Mouse (Mus musculus): Measurements from ENCODE around the gene Ccdc180. TPM values are rescaled to one million over a fixed set of nuclear protein-coding genes. Genes with fewer than 3 reads are reported as not detected.

The Ccdc180 gene
- total RNA-seq, 1 experiment, result not detected

DNA sequence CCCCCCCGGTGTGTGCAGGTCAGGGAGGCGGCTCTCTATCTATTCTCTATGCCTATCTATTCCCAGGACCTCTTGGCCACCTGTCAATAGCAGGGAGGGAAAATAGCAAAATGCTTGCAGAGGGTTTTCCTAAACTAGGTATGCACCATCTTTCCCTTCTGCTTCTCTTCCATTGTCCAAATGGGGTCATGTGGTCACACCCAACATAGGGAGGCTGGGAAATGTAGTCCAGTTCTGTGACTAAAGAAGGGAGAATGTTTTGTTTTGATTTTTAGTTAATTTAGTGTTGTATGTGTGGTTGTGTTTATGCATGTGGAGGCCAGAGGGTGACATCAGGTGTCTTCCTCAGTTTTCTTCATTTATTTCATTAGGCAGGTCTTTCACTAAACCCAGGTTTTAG is 18.0 kb upstream of the Ccdc180 start:
- in situ Hi-C loops (cut with MboI; ENCODE audit: low sequenced_read_pairs in 2 of 2, unreplicated experiment in 2 of 2), result no loop called here
- Histone ChIP-seq H3K4me3 (ENCODE audit: insufficient read depth in 1 of 2, low read depth in 1 of 2, low read length in 2 of 2, poor library complexity in 1 of 2, severe bottlenecking in 1 of 2) (no peak overlapping the region), H3K9ac (ENCODE audit: insufficient read depth, low read depth, low read length, poor library complexity, severe bottlenecking) (no peak overlapping the region), H3K9me3 (ENCODE audit: control insufficient read depth, insufficient read depth, low read depth, low read length) (no peaks in the 10 kb centered on the region), H3K36me3 (ENCODE audit: control insufficient read depth, insufficient read depth, low read length, poor library complexity, severe bottlenecking) (no peaks in the 10 kb centered on the region), H3K4me1 (ENCODE audit: control insufficient read depth in 2 of 2, insufficient read depth in 2 of 2, low read length in 2 of 2, poor library complexity in 1 of 2) (peaks cover 0 to 19% of the 10 kb centered on the region in 2 experiments; a peak in 2 of 4 replicates), H3K27ac (ENCODE audit: insufficient read depth, low read depth, low read length, poor library complexity, severe bottlenecking) (no peak overlapping the region)
- TF ChIP-seq HCFC1 (IDR thresholded peaks at IDR 0.05; ENCODE audit: borderline replicate concordance, insufficient read depth, low read length) (peak; percentile 90), MAFK (IDR thresholded peaks at IDR 0.05; ENCODE audit: insufficient read depth, low read depth, low read length) (no peak), CHD2 (IDR thresholded peaks at IDR 0.05; ENCODE audit: low read depth, low read length) (no peak), ZC3H11A (IDR thresholded peaks at IDR 0.05; ENCODE audit: borderline replicate concordance, low read depth, low read length) (no peak)
- DNase-seq (ENCODE audit: low read depth, low spot score), result no peak

DNA sequence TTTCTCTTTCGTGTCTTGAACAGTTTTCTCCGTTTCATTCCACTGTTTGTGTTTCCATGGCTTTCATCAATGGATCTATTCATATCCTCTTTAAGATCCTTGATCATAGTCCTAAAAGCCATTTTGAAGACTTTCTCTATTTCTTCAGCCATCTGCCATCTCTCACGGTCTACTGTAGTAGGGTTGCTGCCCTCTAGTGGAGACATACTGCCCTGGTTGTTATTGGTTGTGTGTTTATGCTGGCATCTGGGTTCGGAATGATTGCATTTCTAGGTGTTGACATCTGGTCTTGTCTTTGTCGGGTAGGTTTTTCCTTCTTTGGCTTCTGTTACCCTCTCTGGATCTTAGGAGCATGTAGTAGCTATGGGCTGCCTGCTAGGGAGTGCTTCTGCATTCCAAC is 11.2 kb upstream of the Ccdc180 start:
- TF ChIP-seq HCFC1 (IDR thresholded peaks at IDR 0.05; ENCODE audit: borderline replicate concordance, insufficient read depth, low read length) (no peak), CHD2 (IDR thresholded peaks at IDR 0.05; ENCODE audit: low read depth, low read length) (no peak), ZNF384 (IDR thresholded peaks at IDR 0.05; ENCODE audit: low read depth, low read length) (no peak), ZC3H11A (IDR thresholded peaks at IDR 0.05; ENCODE audit: borderline replicate concordance, low read depth, low read length) (no peak), MAFK (IDR thresholded peaks at IDR 0.05; ENCODE audit: insufficient read depth, low read depth, low read length) (no peak)
- DNase-seq (ENCODE audit: low read depth, low spot score), result peak; percentile 54
- in situ Hi-C loops (cut with MboI; ENCODE audit: low sequenced_read_pairs in 2 of 2, unreplicated experiment in 2 of 2), result no loop called here
- H3K9ac ChIP-seq (ENCODE audit: insufficient read depth, low read depth, low read length, poor library complexity, severe bottlenecking), result no peak overlapping the region
- no peak overlapping the region for H3K27ac ChIP-seq (ENCODE audit: insufficient read depth, low read depth, low read length, poor library complexity, severe bottlenecking)
- no peak overlapping the region for H3K4me3 ChIP-seq (ENCODE audit: insufficient read depth in 1 of 2, low read depth in 1 of 2, low read length in 2 of 2, poor library complexity in 1 of 2, severe bottlenecking in 1 of 2)
- no peaks in the 10 kb centered on the region for H3K4me1 ChIP-seq (ENCODE audit: control insufficient read depth in 2 of 2, insufficient read depth in 2 of 2, low read length in 2 of 2, poor library complexity in 1 of 2)
- H3K9me3 ChIP-seq (ENCODE audit: control insufficient read depth, insufficient read depth, low read depth, low read length), result no peaks in the 10 kb centered on the region
- H3K36me3 ChIP-seq (ENCODE audit: control insufficient read depth, insufficient read depth, low read length, poor library complexity, severe bottlenecking), result no peaks in the 10 kb centered on the region

DNA sequence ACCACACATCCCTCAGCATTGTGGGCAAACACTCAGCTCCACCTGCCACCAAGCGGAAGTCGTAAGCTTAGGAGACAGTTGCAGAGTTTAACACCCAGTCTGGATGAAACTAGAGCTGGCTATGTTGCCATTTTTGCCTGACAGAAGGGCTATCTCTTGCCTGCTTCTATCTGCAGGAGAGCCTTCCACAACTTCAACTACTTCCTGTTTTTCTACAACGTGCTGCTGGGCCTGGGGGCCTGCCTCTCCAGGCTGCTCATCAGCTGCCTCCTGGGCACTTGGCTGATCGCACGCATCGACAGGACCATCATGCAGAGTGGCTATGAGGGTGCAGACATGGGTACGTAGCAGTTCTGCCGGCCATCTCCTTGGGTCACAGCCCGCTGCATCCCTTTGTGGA is 7.6 kb upstream of the Ccdc180 start:
- peaks cover 0 to 2% of the 10 kb centered on the region in 2 experiments; a peak in 1 of 4 replicates for H3K4me1 ChIP-seq (ENCODE audit: control insufficient read depth in 2 of 2, insufficient read depth in 2 of 2, low read length in 2 of 2, poor library complexity in 1 of 2)
- H3K36me3 ChIP-seq (ENCODE audit: control insufficient read depth, insufficient read depth, low read length, poor library complexity, severe bottlenecking), result no peaks in the 10 kb centered on the region
- no peak overlapping the region for H3K27ac ChIP-seq (ENCODE audit: insufficient read depth, low read depth, low read length, poor library complexity, severe bottlenecking)
- no peak overlapping the region for H3K9ac ChIP-seq (ENCODE audit: insufficient read depth, low read depth, low read length, poor library complexity, severe bottlenecking)
- in situ Hi-C loops (cut with MboI; ENCODE audit: low sequenced_read_pairs in 2 of 2, unreplicated experiment in 2 of 2), result no loop called here
- no peaks in the 10 kb centered on the region for H3K9me3 ChIP-seq (ENCODE audit: control insufficient read depth, insufficient read depth, low read depth, low read length)
- DNase-seq (ENCODE audit: low read depth, low spot score), result no peak
- TF ChIP-seq MAFK (IDR thresholded peaks at IDR 0.05; ENCODE audit: insufficient read depth, low read depth, low read length) (no peak), HCFC1 (IDR thresholded peaks at IDR 0.05; ENCODE audit: borderline replicate concordance, insufficient read depth, low read length) (no peak), ZC3H11A (IDR thresholded peaks at IDR 0.05; ENCODE audit: borderline replicate concordance, low read depth, low read length) (no peak), ZNF384 (IDR thresholded peaks at IDR 0.05; ENCODE audit: low read depth, low read length) (no peak)
- no peak overlapping the region for H3K4me3 ChIP-seq (ENCODE audit: insufficient read depth in 1 of 2, low read depth in 1 of 2, low read length in 2 of 2, poor library complexity in 1 of 2, severe bottlenecking in 1 of 2)

DNA sequence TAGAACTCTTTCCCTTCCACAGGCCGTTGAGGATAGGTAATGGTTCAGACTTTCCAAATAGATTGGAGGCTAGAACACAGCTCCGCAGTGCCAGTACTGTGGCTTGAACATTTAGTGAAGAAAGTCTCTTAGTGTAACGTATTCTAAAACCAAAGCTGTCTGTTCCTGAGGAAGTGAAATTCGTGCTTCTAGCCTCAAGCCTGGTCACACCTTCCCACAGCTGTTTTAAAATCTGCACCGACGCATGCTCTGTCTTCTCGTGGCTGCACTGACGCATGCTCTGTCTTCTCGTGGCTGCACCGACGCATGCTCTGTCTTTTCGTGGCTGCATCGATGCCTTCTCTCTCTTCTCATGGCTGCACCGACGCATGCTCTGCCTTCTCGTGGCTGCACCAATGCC is 6.9 kb upstream of the Ccdc180 start:
- no peak for DNase-seq (ENCODE audit: low read depth, low spot score)
- Histone ChIP-seq H3K27ac (ENCODE audit: insufficient read depth, low read depth, low read length, poor library complexity, severe bottlenecking) (no peak overlapping the region), H3K36me3 (ENCODE audit: control insufficient read depth, insufficient read depth, low read length, poor library complexity, severe bottlenecking) (no peaks in the 10 kb centered on the region), H3K4me3 (ENCODE audit: insufficient read depth in 1 of 2, low read depth in 1 of 2, low read length in 2 of 2, poor library complexity in 1 of 2, severe bottlenecking in 1 of 2) (no peak overlapping the region), H3K9me3 (ENCODE audit: control insufficient read depth, insufficient read depth, low read depth, low read length) (no peaks in the 10 kb centered on the region), H3K4me1 (ENCODE audit: control insufficient read depth in 2 of 2, insufficient read depth in 2 of 2, low read length in 2 of 2, poor library complexity in 1 of 2) (peaks cover 0 to 5% of the 10 kb centered on the region in 2 experiments; a peak in 1 of 4 replicates), H3K9ac (ENCODE audit: insufficient read depth, low read depth, low read length, poor library complexity, severe bottlenecking) (no peak overlapping the region)
- no peak for TF ChIP-seq ZNF384 (IDR thresholded peaks at IDR 0.05; ENCODE audit: low read depth, low read length)
- no peak for TF ChIP-seq ZC3H11A (IDR thresholded peaks at IDR 0.05; ENCODE audit: borderline replicate concordance, low read depth, low read length)
- TF ChIP-seq CHD2 (IDR thresholded peaks at IDR 0.05; ENCODE audit: low read depth, low read length), result no peak
- no peak for TF ChIP-seq MAFK (IDR thresholded peaks at IDR 0.05; ENCODE audit: insufficient read depth, low read depth, low read length)
- no peak for TF ChIP-seq HCFC1 (IDR thresholded peaks at IDR 0.05; ENCODE audit: borderline replicate concordance, insufficient read depth, low read length)
- in situ Hi-C loops (cut with MboI; ENCODE audit: low sequenced_read_pairs in 2 of 2, unreplicated experiment in 2 of 2), result no loop called here

DNA sequence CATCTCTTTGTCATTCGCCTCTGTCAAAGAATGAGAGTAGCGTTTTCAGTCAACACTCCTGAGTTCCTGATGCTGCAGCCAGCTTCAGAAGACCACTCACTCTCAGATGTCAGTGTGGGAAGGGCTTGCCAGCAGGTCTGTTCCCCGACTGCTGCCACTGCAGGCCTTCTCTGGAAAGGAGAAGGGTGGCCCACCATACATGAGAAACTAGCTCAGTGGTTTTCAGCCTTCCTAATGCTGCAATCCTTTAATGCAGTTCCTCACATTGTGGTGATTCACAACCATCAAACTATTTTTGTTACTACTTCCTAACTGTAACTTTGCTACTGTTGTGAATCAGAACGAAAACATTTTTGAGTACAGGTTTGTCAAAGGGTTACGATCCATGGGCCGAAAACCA is 616 bp upstream of the Ccdc180 start:
- no peak overlapping the region for H3K27ac ChIP-seq (ENCODE audit: insufficient read depth, low read depth, low read length, poor library complexity, severe bottlenecking)
- no peaks in the 10 kb centered on the region for H3K36me3 ChIP-seq (ENCODE audit: control insufficient read depth, insufficient read depth, low read length, poor library complexity, severe bottlenecking)
- H3K4me3 ChIP-seq (ENCODE audit: insufficient read depth in 1 of 2, low read depth in 1 of 2, low read length in 2 of 2, poor library complexity in 1 of 2, severe bottlenecking in 1 of 2), result no peak overlapping the region
- DNase-seq (ENCODE audit: low read depth, low spot score), result no peak
- TF ChIP-seq CHD2 (IDR thresholded peaks at IDR 0.05; ENCODE audit: low read depth, low read length), result no peak
- no peak for TF ChIP-seq MAFK (IDR thresholded peaks at IDR 0.05; ENCODE audit: insufficient read depth, low read depth, low read length)
- TF ChIP-seq HCFC1 (IDR thresholded peaks at IDR 0.05; ENCODE audit: borderline replicate concordance, insufficient read depth, low read length), result no peak
- no peak for TF ChIP-seq ZNF384 (IDR thresholded peaks at IDR 0.05; ENCODE audit: low read depth, low read length)
- no peak for TF ChIP-seq ZC3H11A (IDR thresholded peaks at IDR 0.05; ENCODE audit: borderline replicate concordance, low read depth, low read length)
- in situ Hi-C loops (cut with MboI; ENCODE audit: low sequenced_read_pairs in 2 of 2, unreplicated experiment in 2 of 2), result no loop called here
- peaks cover 4 to 9% of the 10 kb centered on the region in 2 experiments; a peak in 3 of 4 replicates for H3K4me1 ChIP-seq (ENCODE audit: control insufficient read depth in 2 of 2, insufficient read depth in 2 of 2, low read length in 2 of 2, poor library complexity in 1 of 2)
- H3K9ac ChIP-seq (ENCODE audit: insufficient read depth, low read depth, low read length, poor library complexity, severe bottlenecking), result no peak overlapping the region
- no peaks in the 10 kb centered on the region for H3K9me3 ChIP-seq (ENCODE audit: control insufficient read depth, insufficient read depth, low read depth, low read length)
